Mouse (Mus musculus): ENCODE measurements at regions not wholly inside any gene's neighbourhood (a gene's known extent, or its start where the extent isn't known, plus 50 kb on each side); places are given as distances from the start of the nearest gene placed in this dataset.

DNA sequence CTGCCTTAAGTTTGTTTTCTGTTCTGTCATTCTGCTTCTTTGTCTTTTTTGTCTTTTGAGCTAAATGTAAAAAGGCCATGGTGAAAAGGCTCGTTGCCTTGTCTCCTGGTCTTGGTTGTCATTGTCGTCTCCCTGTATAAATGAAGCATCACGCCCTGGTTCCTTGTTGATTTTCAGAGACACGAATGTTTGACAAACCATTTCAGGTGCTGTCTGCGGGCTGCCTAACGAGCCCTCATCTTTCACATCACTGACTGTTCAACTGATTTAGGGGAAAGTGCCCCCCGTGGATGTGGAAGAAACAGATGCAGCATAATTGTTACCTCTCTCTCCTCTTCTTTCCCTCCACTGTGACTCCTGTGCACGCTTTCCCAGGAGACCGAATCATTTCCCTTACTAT, 254.7 kb downstream of the Tmem38b start:
- TF ChIP-seq CTCF (IDR thresholded peaks at IDR 0.05; ENCODE audit: low read depth) (no peak), EP300 (optimal IDR thresholded peaks at IDR 0.05) (no peak)

Measured in stomach, postnatal 0 days (tissue).